Mouse (Mus musculus) heart, postnatal 14 days (tissue): ENCODE measurements around the gene Zbtb18. TPM values are rescaled to one million over a fixed set of nuclear protein-coding genes. Genes with fewer than 3 reads are reported as not detected.
"Not testable (repeated sequence)": the region's sequence is repeated elsewhere in the genome, so short reads cannot be mapped to it uniquely, and the experiment has no call there.

Experiments
- DNase-seq, 2 experiments: peaks; one replicate each; pipeline ENCODE4 v3.0.0; 2021 to 2022
- intact Hi-C: fragments of 180-260 bp; cut with DNase I; formaldehyde crosslinking; loops from one replicate; pipeline ENCODE4 v1.15.1; 2025
- total RNA-seq, 2 experiments: library from RNA; stranded (reverse); gene quantifications; 2 replicates each; pipeline ENCODE4 v1.2.3; 2021

The Zbtb18 gene
- total RNA-seq, 2 experiments from 2014 or later: 35.1 to 35.8 TPM

- intact Hi-C loops: loop anchor here (5.0 to 10.0 kb wide), 3 partner anchors 87 to 240 kb away; partner anchors contain the start of gene Akt3
Measured at GRCm38 (mm10) chr1:177444941-177445340, 2.8 kb downstream of the Zbtb18 start.

GRCm38 (mm10) chr1:177445461-177446130 is 3.4 kb downstream of the Zbtb18 start:
- intact Hi-C loops: loop anchor here (10.0 kb wide), 1 partner anchor 239 kb away; no protein-coding TSS in a partner anchor

More at GRCm38 (mm10) chr1:177444941-177445340, 2.8 kb downstream of the Zbtb18 start:
- DNase-seq: no peak

GRCm38 (mm10) chr1:177447086-177447485 is 4.9 kb downstream of the Zbtb18 start:
- no peak for DNase-seq
- intact Hi-C loops: loop anchor here (10.0 kb wide), 1 partner anchor 238 kb away; no protein-coding TSS in a partner anchor

More at GRCm38 (mm10) chr1:177445461-177446130, 3.4 kb downstream of the Zbtb18 start:
- DNase-seq: no peak

GRCm38 (mm10) chr1:177447541-177448111 is 5.5 kb downstream of the Zbtb18 start:
- intact Hi-C loops: loop anchor here (10.0 kb wide), 1 partner anchor 237 kb away; no protein-coding TSS in a partner anchor
- no peak for DNase-seq

- no peak for DNase-seq
- intact Hi-C loops: loop anchor here (10.0 kb wide), 1 partner anchor 237 kb away; no protein-coding TSS in a partner anchor
Measured at GRCm38 (mm10) chr1:177448121-177448561, 6.0 kb downstream of the Zbtb18 start.

GRCm38 (mm10) chr1:177448921-177449320 is 6.8 kb downstream of the Zbtb18 start:
- intact Hi-C loops: loop anchor here (10.0 kb wide), 1 partner anchor 236 kb away; no protein-coding TSS in a partner anchor
- no peak for DNase-seq

- intact Hi-C loops: loop anchor here (10.0 kb wide), 1 partner anchor 235 kb away; no protein-coding TSS in a partner anchor
- not testable (repeated sequence) for DNase-seq
Measured at GRCm38 (mm10) chr1:177449857-177450256, 7.7 kb downstream of the Zbtb18 start.

- no peak for DNase-seq
- intact Hi-C loops: no loop called here
Measured at GRCm38 (mm10) chr1:177451041-177451440, 8.9 kb downstream of the Zbtb18 start.

GRCm38 (mm10) chr1:177451991-177452431 is 9.9 kb downstream of the Zbtb18 start:
- intact Hi-C loops: no loop called here
- DNase-seq: no peak

GRCm38 (mm10) chr1:177452987-177453386 is 10.8 kb downstream of the Zbtb18 start:
- intact Hi-C loops: no loop called here
- DNase-seq: no peak

GRCm38 (mm10) chr1:177453806-177454205 is 11.7 kb downstream of the Zbtb18 start:
- intact Hi-C loops: no loop called here
- DNase-seq: no peak

GRCm38 (mm10) chr1:177454492-177454891 is 12.3 kb downstream of the Zbtb18 start:
- intact Hi-C loops: no loop called here
- no peak for DNase-seq

GRCm38 (mm10) chr1:177455466-177455865 is 13.3 kb downstream of the Zbtb18 start:
- intact Hi-C loops: no loop called here
- DNase-seq: no peak

GRCm38 (mm10) chr1:177456208-177456607 is 14.1 kb downstream of the Zbtb18 start:
- intact Hi-C loops: no loop called here
- no peak for DNase-seq

GRCm38 (mm10) chr1:177456772-177457171 is 14.6 kb downstream of the Zbtb18 start:
- no peak for DNase-seq

GRCm38 (mm10) chr1:177457981-177458380 is 15.8 kb downstream of the Zbtb18 start:
- DNase-seq: no peak
- intact Hi-C loops: no loop called here

More at GRCm38 (mm10) chr1:177456772-177457171, 14.6 kb downstream of the Zbtb18 start:
- intact Hi-C loops: no loop called here

GRCm38 (mm10) chr1:177458456-177459389 is 16.6 kb downstream of the Zbtb18 start:
- no peak for DNase-seq
- intact Hi-C loops: no loop called here

GRCm38 (mm10) chr1:177459536-177459935 is 17.4 kb downstream of the Zbtb18 start:
- DNase-seq: no peak
- intact Hi-C loops: no loop called here

GRCm38 (mm10) chr1:177467150-177467549 is 25.0 kb downstream of the Zbtb18 start:
- intact Hi-C loops: no loop called here
- DNase-seq: no peak

- no peak for DNase-seq
- intact Hi-C loops: no loop called here
Measured at GRCm38 (mm10) chr1:177468436-177468835, 26.3 kb downstream of the Zbtb18 start.
